Mouse (Mus musculus): ENCODE measurements at regions not wholly inside any gene's neighbourhood (a gene's known extent, or its start where the extent isn't known, plus 50 kb on each side); places are given as distances from the start of the nearest gene placed in this dataset.
A peak's percentile ranks its signal among the peaks of the same experiment; 100 is the strongest.

- H3K79me2 ChIP-seq (ENCODE audit: control insufficient read depth, insufficient read depth), result no peaks in the 10 kb centered on the region
- TF ChIP-seq USF1 (IDR thresholded peaks at IDR 0.05; ENCODE audit: low read depth), result no peak
- TF ChIP-seq MYOD1 (IDR thresholded peaks at IDR 0.05; ENCODE audit: control insufficient read depth, insufficient read length, low read depth), result no peak
- TF ChIP-seq MAX (IDR thresholded peaks at IDR 0.05), result no peak
- TF ChIP-seq CEBPB (IDR thresholded peaks at IDR 0.05; ENCODE audit: low read depth), result no peak
- no peak for TF ChIP-seq CTCF (IDR thresholded peaks at IDR 0.05; ENCODE audit: control insufficient read depth, insufficient read depth, insufficient read length)
- no peak for TF ChIP-seq MYOG (IDR thresholded peaks at IDR 0.05; ENCODE audit: control insufficient read depth, extremely low read depth, insufficient read length)
- no peak for TF ChIP-seq FOSL1 (IDR thresholded peaks at IDR 0.05; ENCODE audit: insufficient read depth, low read length, poor library complexity, severe bottlenecking)
- H3K36me3 ChIP-seq (ENCODE audit: control insufficient read depth, insufficient read depth), result no peaks in the 10 kb centered on the region
- no peaks in the 10 kb centered on the region for H3K27me3 ChIP-seq (ENCODE audit: control insufficient read depth, insufficient read depth, insufficient read length)
- no peaks in the 10 kb centered on the region for H3K79me3 ChIP-seq (ENCODE audit: low read depth)
- no peak overlapping the region for H3ac ChIP-seq (ENCODE audit: control insufficient read depth, insufficient read length, low read depth)
- no peak overlapping the region for H3K4me3 ChIP-seq (ENCODE audit: insufficient read depth, poor library complexity, severe bottlenecking)
Observed at GRCm38 (mm10) chr2:48409876-48410275, 404.0 kb upstream of the Acvr2a start.

- TF ChIP-seq CEBPB (IDR thresholded peaks at IDR 0.05; ENCODE audit: low read depth) (no peak), MAX (IDR thresholded peaks at IDR 0.05) (no peak), MYOD1 (IDR thresholded peaks at IDR 0.05; ENCODE audit: control insufficient read depth, insufficient read length, low read depth) (peak; percentile 95), FOSL1 (IDR thresholded peaks at IDR 0.05; ENCODE audit: insufficient read depth, low read length, poor library complexity, severe bottlenecking) (no peak)
- no peak overlapping the region for H3K4me3 ChIP-seq (ENCODE audit: insufficient read depth, poor library complexity, severe bottlenecking)
- no peaks in the 10 kb centered on the region for H3K79me2 ChIP-seq (ENCODE audit: control insufficient read depth, insufficient read depth)
- H3K79me3 ChIP-seq (ENCODE audit: low read depth), result no peaks in the 10 kb centered on the region
- no peak overlapping the region for H3ac ChIP-seq (ENCODE audit: control insufficient read depth, insufficient read length, low read depth)
- H3K36me3 ChIP-seq (ENCODE audit: control insufficient read depth, insufficient read depth), result no peaks in the 10 kb centered on the region
- H3K27me3 ChIP-seq (ENCODE audit: control insufficient read depth, insufficient read depth, insufficient read length), result no peaks in the 10 kb centered on the region
Observed at GRCm38 (mm10) chr2:48411392-48411791, 402.5 kb upstream of the Acvr2a start.

GRCm38 (mm10) chr2:48412683-48413440 is 401.0 kb upstream of the Acvr2a start:
- Histone ChIP-seq H3K27me3 (ENCODE audit: control insufficient read depth, insufficient read depth, insufficient read length) (no peaks in the 10 kb centered on the region), H3K4me3 (ENCODE audit: insufficient read depth, poor library complexity, severe bottlenecking) (no peak overlapping the region), H3ac (ENCODE audit: control insufficient read depth, insufficient read length, low read depth) (no peak overlapping the region), H3K36me3 (ENCODE audit: control insufficient read depth, insufficient read depth) (no peaks in the 10 kb centered on the region), H3K79me3 (ENCODE audit: low read depth) (no peaks in the 10 kb centered on the region), H3K79me2 (ENCODE audit: control insufficient read depth, insufficient read depth) (no peaks in the 10 kb centered on the region)
- TF ChIP-seq MAX (IDR thresholded peaks at IDR 0.05) (no peak), MYOD1 (IDR thresholded peaks at IDR 0.05; ENCODE audit: control insufficient read depth, insufficient read length, low read depth) (no peak), FOSL1 (IDR thresholded peaks at IDR 0.05; ENCODE audit: insufficient read depth, low read length, poor library complexity, severe bottlenecking) (no peak), USF1 (IDR thresholded peaks at IDR 0.05; ENCODE audit: low read depth) (no peak), CEBPB (IDR thresholded peaks at IDR 0.05; ENCODE audit: low read depth) (no peak), CTCF (IDR thresholded peaks at IDR 0.05; ENCODE audit: control insufficient read depth, insufficient read depth, insufficient read length) (no peak)

GRCm38 (mm10) chr2:48414596-48415481 is 399.1 kb upstream of the Acvr2a start:
- Histone ChIP-seq H3K4me3 (ENCODE audit: insufficient read depth, poor library complexity, severe bottlenecking) (no peak overlapping the region), H3K79me3 (ENCODE audit: low read depth) (no peaks in the 10 kb centered on the region), H3K36me3 (ENCODE audit: control insufficient read depth, insufficient read depth) (no peaks in the 10 kb centered on the region), H3ac (ENCODE audit: control insufficient read depth, insufficient read length, low read depth) (no peak overlapping the region), H3K79me2 (ENCODE audit: control insufficient read depth, insufficient read depth) (no peaks in the 10 kb centered on the region), H3K27me3 (ENCODE audit: control insufficient read depth, insufficient read depth, insufficient read length) (no peaks in the 10 kb centered on the region)
- TF ChIP-seq USF1 (IDR thresholded peaks at IDR 0.05; ENCODE audit: low read depth) (no peak), CEBPB (IDR thresholded peaks at IDR 0.05; ENCODE audit: low read depth) (no peak), MYOG (IDR thresholded peaks at IDR 0.05; ENCODE audit: control insufficient read depth, extremely low read depth, insufficient read length) (no peak), FOSL1 (IDR thresholded peaks at IDR 0.05; ENCODE audit: insufficient read depth, low read length, poor library complexity, severe bottlenecking) (no peak), MYOD1 (IDR thresholded peaks at IDR 0.05; ENCODE audit: control insufficient read depth, insufficient read length, low read depth) (no peak), MAX (IDR thresholded peaks at IDR 0.05) (no peak), CTCF (IDR thresholded peaks at IDR 0.05; ENCODE audit: control insufficient read depth, insufficient read depth, insufficient read length) (no peak)

GRCm38 (mm10) chr2:48416207-48416750 is 397.6 kb upstream of the Acvr2a start:
- no peaks in the 10 kb centered on the region for H3K79me3 ChIP-seq (ENCODE audit: low read depth)
- no peaks in the 10 kb centered on the region for H3K36me3 ChIP-seq (ENCODE audit: control insufficient read depth, insufficient read depth)
- no peak overlapping the region for H3K4me3 ChIP-seq (ENCODE audit: insufficient read depth, poor library complexity, severe bottlenecking)
- TF ChIP-seq CEBPB (IDR thresholded peaks at IDR 0.05; ENCODE audit: low read depth) (no peak), MYOD1 (IDR thresholded peaks at IDR 0.05; ENCODE audit: control insufficient read depth, insufficient read length, low read depth) (no peak), FOSL1 (IDR thresholded peaks at IDR 0.05; ENCODE audit: insufficient read depth, low read length, poor library complexity, severe bottlenecking) (no peak), USF1 (IDR thresholded peaks at IDR 0.05; ENCODE audit: low read depth) (no peak)
- H3K79me2 ChIP-seq (ENCODE audit: control insufficient read depth, insufficient read depth), result no peaks in the 10 kb centered on the region
- no peak overlapping the region for H3ac ChIP-seq (ENCODE audit: control insufficient read depth, insufficient read length, low read depth)
- H3K27me3 ChIP-seq (ENCODE audit: control insufficient read depth, insufficient read depth, insufficient read length), result no peaks in the 10 kb centered on the region

All from C2C12 (cell line).